Mouse (Mus musculus) spleen, postnatal 10 days (tissue): Measurements from ENCODE around the gene Actn3.
"Not testable (repeated sequence)": the region's sequence is repeated elsewhere in the genome, so short reads cannot be mapped to it uniquely, and the experiment has no call there.

Source experiments
- DNase-seq, 2 experiments: peaks; one replicate each; pipeline ENCODE4 v3.0.0; 2021 to 2022; ENCODE audit warnings: low spot score in 2 of 2

Gene Actn3

GRCm38 (mm10) chr19:4877785-4878184 is at the start of gene Actn3:
TSS of gene Actn3 (minus strand) at chr19:4877909.
- DNase-seq = no peak

GRCm38 (mm10) chr19:4925121-4925860 is 47.6 kb upstream of the Actn3 start:
- no peak for DNase-seq

- no peak for DNase-seq
Measured at GRCm38 (mm10) chr19:4919652-4920051, 41.9 kb upstream of the Actn3 start.

- DNase-seq = no peak
Measured at GRCm38 (mm10) chr19:4916827-4917226, 39.1 kb upstream of the Actn3 start.

GRCm38 (mm10) chr19:4915924-4916603 is 38.4 kb upstream of the Actn3 start:
- DNase-seq = no peak

GRCm38 (mm10) chr19:4909376-4909775 is 31.7 kb upstream of the Actn3 start:
- no peak for DNase-seq

- peak; percentile 46 to 74 for DNase-seq
Measured at GRCm38 (mm10) chr19:4908107-4908506, 30.4 kb upstream of the Actn3 start.

- peak; percentile 76 to 87 for DNase-seq
Measured at GRCm38 (mm10) chr19:4905979-4906794, 28.5 kb upstream of the Actn3 start, which contains the start of gene Bbs1. TSS of gene Bbs1 (minus strand) at chr19:4906628.

- DNase-seq = no peak
Measured at GRCm38 (mm10) chr19:4899888-4900287, 22.2 kb upstream of the Actn3 start.

GRCm38 (mm10) chr19:4898972-4899371 is 21.3 kb upstream of the Actn3 start:
- DNase-seq = no peak

- DNase-seq = no peak
Measured at GRCm38 (mm10) chr19:4896780-4897520, 19.2 kb upstream of the Actn3 start.

GRCm38 (mm10) chr19:4891798-4892197 is 14.1 kb upstream of the Actn3 start:
- peak in 1 of 2 experiments; percentile 60 for DNase-seq

GRCm38 (mm10) chr19:4889791-4890190 is 12.1 kb upstream of the Actn3 start:
- no peak for DNase-seq

- peak in 1 of 2 experiments; percentile 44 for DNase-seq
Measured at GRCm38 (mm10) chr19:4883961-4884360, 6.3 kb upstream of the Actn3 start.

- DNase-seq = no peak
Measured at GRCm38 (mm10) chr19:4879324-4879703, 1.6 kb upstream of the Actn3 start.

GRCm38 (mm10) chr19:4878405-4879323 is 955 bp upstream of the Actn3 start, which contains the start of gene Zdhhc24:
TSS of gene Zdhhc24 (plus strand) at chr19:4878668.
- DNase-seq = peak; percentile 95 to 99

- no peak for DNase-seq
Measured at GRCm38 (mm10) chr19:4876755-4877154, 954 bp downstream of the Actn3 start.

GRCm38 (mm10) chr19:4876241-4876640 is 1.5 kb downstream of the Actn3 start:
- no peak for DNase-seq

GRCm38 (mm10) chr19:4874613-4875012 is 3.1 kb downstream of the Actn3 start:
- DNase-seq = not testable (repeated sequence)

- peak in 1 of 2 experiments; percentile 42 for DNase-seq
Measured at GRCm38 (mm10) chr19:4865147-4865546, 12.6 kb downstream of the Actn3 start.
